Mouse (Mus musculus) telencephalon, adult 2 months (tissue): Measurements from ENCODE around the gene Cept1.

ENCODE experiments used
- DNase-seq: peaks from one replicate; pipeline ENCODE4 v3.0.0-alpha.2; 2011; ENCODE audit warnings: low read depth, low spot score

Gene Cept1

GRCm38 (mm10) chr3:106494417-106494950 lies 53.1 kb downstream of the Cept1 start:
- DNase-seq: no peak

GRCm38 (mm10) chr3:106493882-106494281 lies 53.7 kb downstream of the Cept1 start:
- no peak for DNase-seq

DNA sequence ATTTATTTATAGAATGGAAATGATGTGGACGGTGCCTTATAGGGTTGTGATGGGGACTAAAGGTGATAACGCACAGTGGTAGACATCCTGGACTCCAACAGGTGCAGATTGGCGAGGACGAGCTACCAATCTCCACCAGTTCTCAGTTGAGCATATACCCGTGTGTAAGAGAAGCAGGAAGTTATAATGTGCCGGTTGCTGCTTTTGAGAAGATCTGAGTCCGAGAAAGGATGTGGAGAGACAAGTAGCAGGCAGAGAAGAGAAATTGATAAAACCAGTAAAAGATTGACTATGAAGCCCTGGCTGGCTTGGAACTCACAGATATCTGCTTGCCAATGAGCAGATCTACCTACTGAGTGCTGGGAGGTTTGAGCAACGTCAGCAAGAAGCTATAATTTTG lies 54.4 kb downstream of the Cept1 start:
- no peak for DNase-seq

GRCm38 (mm10) chr3:106492723-106493122 lies 54.9 kb downstream of the Cept1 start:
- no peak for DNase-seq

- no peak for DNase-seq
Measured at GRCm38 (mm10) chr3:106490239-106490638, 57.4 kb downstream of the Cept1 start.

- DNase-seq: no peak
Measured at GRCm38 (mm10) chr3:106487551-106487950, 60.1 kb downstream of the Cept1 start.

DNA sequence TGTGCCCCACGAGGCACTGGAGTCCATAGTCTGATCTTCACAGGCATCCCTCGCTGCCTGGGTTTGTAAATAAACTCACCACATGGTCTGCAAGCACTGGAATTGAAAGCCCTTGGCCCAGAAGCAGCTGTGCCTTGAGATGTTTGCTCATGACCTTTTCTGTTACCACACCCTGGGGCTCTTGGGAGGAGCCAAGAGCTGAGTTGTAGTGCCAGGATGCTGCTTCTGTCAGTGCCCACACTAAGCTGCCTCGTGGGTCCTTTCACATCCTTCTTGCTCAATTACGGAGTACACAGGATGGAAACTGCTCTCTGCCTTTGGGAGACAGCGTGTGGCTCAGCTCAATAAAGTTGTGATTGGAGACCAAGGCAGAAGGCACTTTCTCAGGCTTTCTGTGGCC lies 61.8 kb downstream of the Cept1 start:
- no peak for DNase-seq

GRCm38 (mm10) chr3:106484861-106485260 lies 62.7 kb downstream of the Cept1 start:
- DNase-seq: no peak

GRCm38 (mm10) chr3:106483796-106484405 lies 63.7 kb downstream of the Cept1 start:
- DNase-seq: no peak

- no peak for DNase-seq
Measured at GRCm38 (mm10) chr3:106483297-106483696, 64.3 kb downstream of the Cept1 start.

- DNase-seq: no peak
Measured at GRCm38 (mm10) chr3:106482281-106483081, 65.1 kb downstream of the Cept1 start, which contains the start of gene Dennd2d. TSS of gene Dennd2d (plus strand) at chr3:106482405.

GRCm38 (mm10) chr3:106476863-106477262 lies 70.7 kb downstream of the Cept1 start:
- DNase-seq: no peak

DNA sequence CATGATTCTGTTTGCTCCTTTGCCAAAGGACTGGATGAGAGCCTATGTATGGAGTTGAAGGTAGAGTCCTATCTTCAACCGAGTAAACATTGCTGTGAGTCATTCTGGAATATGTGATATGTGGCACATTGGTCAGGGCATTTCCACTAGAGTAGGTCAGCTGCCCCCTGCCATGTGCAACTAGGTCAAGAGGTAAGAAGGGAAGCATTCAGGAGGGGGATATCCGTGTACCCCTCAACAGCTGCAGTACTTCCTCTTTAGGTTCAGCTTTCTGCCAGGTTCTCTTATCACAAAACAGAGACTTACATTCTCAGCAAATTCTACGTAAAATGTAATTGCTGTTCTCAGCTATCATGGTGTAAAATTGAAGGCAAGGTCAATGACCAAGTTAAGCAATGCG lies 73.4 kb downstream of the Cept1 start:
- no peak for DNase-seq

DNA sequence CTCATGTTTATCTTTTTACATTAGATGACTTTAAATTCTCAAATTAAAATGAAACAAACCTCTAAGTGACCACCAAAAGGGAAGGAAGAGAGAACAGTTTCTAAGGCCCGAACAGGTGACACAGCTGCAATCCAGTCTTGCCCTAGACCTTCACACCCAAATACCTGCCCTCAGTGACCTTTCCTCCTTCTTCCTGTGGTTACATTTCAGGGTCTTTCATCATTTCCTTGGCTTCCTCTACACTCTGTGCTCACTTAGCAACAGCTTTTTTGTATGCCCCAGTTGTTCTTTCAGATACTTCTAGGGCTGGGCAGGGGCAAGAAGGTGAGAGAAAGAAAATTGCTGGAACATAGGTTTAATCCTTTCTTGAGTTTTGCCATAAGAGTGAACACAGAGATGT lies 82.9 kb downstream of the Cept1 start:
- no peak for DNase-seq

- no peak for DNase-seq
Measured at GRCm38 (mm10) chr3:106462493-106462892, 85.1 kb downstream of the Cept1 start.

DNA sequence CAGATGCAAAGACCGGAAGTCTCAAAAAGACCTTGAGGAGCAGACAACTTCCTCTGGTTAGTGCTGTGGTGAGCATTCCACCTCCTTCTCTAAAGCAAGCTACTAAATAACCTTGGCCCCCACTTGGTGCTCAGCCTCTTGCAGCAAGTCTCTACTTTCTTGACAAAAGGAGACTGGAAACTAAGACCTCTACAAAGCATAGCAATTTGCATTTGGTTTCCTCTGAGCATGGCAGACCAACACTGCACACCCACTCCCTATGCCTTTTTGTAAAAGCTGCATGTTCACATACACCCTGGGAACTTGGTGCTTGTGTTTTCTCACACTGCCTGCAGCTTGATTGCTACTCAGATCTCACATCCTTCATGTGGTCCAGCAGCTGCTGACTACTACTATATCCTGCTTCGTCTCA lies 85.5 kb downstream of the Cept1 start:
- no peak for DNase-seq

DNA sequence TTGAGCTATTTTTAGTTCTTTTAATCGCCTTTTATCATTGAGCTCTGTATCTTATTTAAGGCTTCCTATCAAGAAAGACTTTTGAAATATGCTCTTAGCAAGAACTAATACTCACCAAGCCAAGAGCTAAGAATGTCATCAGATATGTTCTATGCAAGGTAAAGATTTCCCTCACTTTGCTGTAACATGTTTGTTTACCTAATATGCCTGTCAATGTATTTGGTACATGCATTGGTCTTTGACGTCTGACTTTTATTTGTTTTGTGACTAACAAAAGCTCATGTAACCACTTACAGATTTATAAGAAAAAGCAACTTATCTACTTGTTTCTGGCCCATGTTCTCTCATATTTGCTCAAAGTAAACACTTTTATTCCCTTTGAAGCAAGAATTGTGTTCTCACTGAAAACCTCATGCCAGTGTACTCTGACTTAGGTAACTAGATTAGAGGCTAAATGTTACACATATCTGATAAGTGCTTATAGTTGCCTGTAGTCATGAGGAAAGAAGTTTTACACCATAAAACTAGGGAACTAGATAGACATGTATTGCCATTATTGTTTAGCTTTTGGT lies 90.2 kb downstream of the Cept1 start:
- no peak for DNase-seq

- DNase-seq: no peak
Measured at GRCm38 (mm10) chr3:106452616-106453015, 95.0 kb downstream of the Cept1 start.
